Mouse (Mus musculus) hindbrain, embryonic 12.5 days (tissue): ENCODE data around the gene Reep1. TPM values are rescaled to one million over a fixed set of nuclear protein-coding genes. Genes with fewer than 3 reads are reported as not detected.

Experiments used
- ATAC-seq: fragments of 200-750 bp; cut with Nextera tagmentation; 2 replicates; pipeline ENCODE4 v1.8.0; 2017; ENCODE audit warnings: moderate TSS enrichment; ENCODE audit not compliant: low FRiP score
- H3K27ac ChIP-seq: fragments of 300-500 bp; sonication (generic); 2 replicates; pipeline ENCODE4 v1.5.1; 2016; ENCODE audit warnings: mild to moderate bottlenecking
- H3K27me3 ChIP-seq: fragments of 300-500 bp; sonication (generic); 2 replicates; pipeline ENCODE4 v1.6.1; 2016; ENCODE audit warnings: mild to moderate bottlenecking
- H3K36me3 ChIP-seq: fragments of 300-500 bp; sonication (generic); 2 replicates; pipeline ENCODE4 v1.6.1; 2016; ENCODE audit warnings: mild to moderate bottlenecking
- H3K4me1 ChIP-seq: fragments of 300-500 bp; sonication (generic); 2 replicates; pipeline ENCODE4 v1.6.1; 2016
- H3K4me2 ChIP-seq: fragments of 300-500 bp; sonication (generic); replicated peaks from 2 replicates; pipeline ENCODE4 v1.6.1; 2016; ENCODE audit warnings: mild to moderate bottlenecking
- H3K4me3 ChIP-seq: fragments of 300-500 bp; sonication (generic); 2 replicates; pipeline ENCODE4 v1.5.1; 2016; ENCODE audit warnings: mild to moderate bottlenecking
- H3K9ac ChIP-seq: fragments of 300-500 bp; sonication (generic); 2 replicates; pipeline ENCODE4 v1.6.1; 2016; ENCODE audit warnings: mild to moderate bottlenecking, moderate library complexity
- H3K9me3 ChIP-seq: fragments of 300-500 bp; sonication (generic); replicated peaks from 2 replicates; pipeline ENCODE4 v1.6.1; 2016; ENCODE audit warnings: mild to moderate bottlenecking
- WGBS: fragments of 180-500 bp; shearing (Covaris S2); methylation state at CpG from one replicate; pipeline ENCODE4 v1.1.7; 2016; 5-methylcytosine and 5-hydroxymethylcytosine counted together
- polyA plus RNA-seq: library from polyadenylated mRNA; unstranded; fragments of >200 nt; fragmentation: Nextera tagmentation; extraction: Ambion mirVana; gene quantifications from 2 replicates; pipeline ENCODE4 v1.2.1, GENCODE M21; 2016

The Reep1 gene
- polyA plus RNA-seq, 1 experiment from 2014 or later: 122 TPM

DNA sequence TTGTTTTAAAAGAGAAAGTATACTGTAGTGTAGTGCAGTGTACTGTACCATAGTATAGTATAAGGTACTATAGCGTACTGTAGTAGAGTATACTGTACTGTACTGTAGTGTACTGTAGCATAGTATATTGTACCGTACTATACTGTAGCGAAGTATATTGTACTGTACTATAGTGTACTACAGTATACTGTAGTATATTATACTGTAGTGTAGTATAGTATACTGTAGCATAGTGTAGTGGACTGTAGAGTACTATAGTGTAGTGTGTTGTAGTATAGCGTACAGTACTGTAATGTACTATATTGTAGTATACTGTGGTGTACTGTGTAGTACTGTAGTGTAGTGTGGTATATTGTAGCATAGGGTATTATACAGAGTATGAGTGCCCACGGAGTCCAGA, 9.1 kb downstream of the Reep1 start:
- Histone ChIP-seq H3K36me3 (no peaks in the 10 kb centered on the region), H3K4me2 (no peak overlapping the region), H3K9me3 (no peaks in the 10 kb centered on the region), H3K4me1 (peaks cover 6% of the 10 kb centered on the region; the same call in 1 of the 2 replicates), H3K4me3 (no peak overlapping the region), H3K27me3 (no peaks in the 10 kb centered on the region), H3K27ac (no peak overlapping the region), H3K9ac (no peak overlapping the region)
- WGBS: 94% methylated on average over 5 of the region's 5 CpGs
- ATAC-seq: no peak

DNA sequence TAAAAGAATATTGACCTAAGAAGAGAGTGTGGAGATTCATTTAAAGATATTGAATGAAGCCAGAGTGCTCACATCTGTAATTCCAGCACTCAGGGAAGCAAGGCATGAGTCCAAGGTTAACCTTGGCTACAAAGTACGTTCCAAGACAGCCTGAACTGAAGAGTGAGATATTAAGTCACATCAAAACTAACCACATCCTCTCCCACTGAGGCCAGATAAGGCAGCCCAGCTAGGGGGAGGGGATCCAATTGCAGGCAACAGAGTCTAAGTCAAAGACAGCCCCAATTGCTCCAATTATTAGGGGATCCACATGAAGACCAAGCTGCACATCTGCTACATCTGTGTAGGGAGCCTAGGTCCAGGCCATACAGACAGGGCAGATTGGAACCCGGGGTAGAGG, 11.0 kb downstream of the Reep1 start:
- Histone ChIP-seq H3K27ac (no peak overlapping the region), H3K4me2 (no peak overlapping the region), H3K4me3 (no peak overlapping the region), H3K27me3 (no peaks in the 10 kb centered on the region), H3K36me3 (no peaks in the 10 kb centered on the region), H3K9ac (no peak overlapping the region), H3K4me1 (peaks cover 19% of the 10 kb centered on the region), H3K9me3 (no peaks in the 10 kb centered on the region)
- no peak for ATAC-seq
- WGBS: 80% methylated on average over 2 of the region's 2 CpGs

DNA sequence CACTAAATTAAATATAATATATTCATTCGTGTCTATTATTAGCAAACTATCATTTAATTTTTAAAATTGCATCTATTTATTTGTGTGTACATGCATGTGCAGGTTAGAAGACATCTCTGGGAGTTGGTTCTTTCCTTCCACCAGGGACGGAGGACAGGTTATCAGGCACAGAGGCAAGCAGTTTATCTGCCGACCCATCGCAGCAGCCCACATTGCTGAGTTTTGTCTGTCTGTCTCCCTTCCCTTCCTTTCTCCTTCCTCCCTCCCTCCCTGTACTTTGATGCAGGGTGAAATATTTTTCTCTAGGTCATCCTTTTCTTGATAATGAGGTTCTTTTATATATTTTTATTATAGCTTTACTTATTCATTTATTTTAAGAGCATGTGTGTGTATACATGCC, 11.9 kb downstream of the Reep1 start:
- no peaks in the 10 kb centered on the region for H3K9me3 ChIP-seq
- H3K4me1 ChIP-seq: peaks cover 24% of the 10 kb centered on the region
- H3K9ac ChIP-seq: no peak overlapping the region
- H3K4me3 ChIP-seq: no peak overlapping the region
- no peaks in the 10 kb centered on the region for H3K27me3 ChIP-seq
- H3K27ac ChIP-seq: no peak overlapping the region
- 89% methylated on average over 4 of the region's 4 CpGs for WGBS
- no peak overlapping the region for H3K4me2 ChIP-seq
- no peak for ATAC-seq
- no peaks in the 10 kb centered on the region for H3K36me3 ChIP-seq

DNA sequence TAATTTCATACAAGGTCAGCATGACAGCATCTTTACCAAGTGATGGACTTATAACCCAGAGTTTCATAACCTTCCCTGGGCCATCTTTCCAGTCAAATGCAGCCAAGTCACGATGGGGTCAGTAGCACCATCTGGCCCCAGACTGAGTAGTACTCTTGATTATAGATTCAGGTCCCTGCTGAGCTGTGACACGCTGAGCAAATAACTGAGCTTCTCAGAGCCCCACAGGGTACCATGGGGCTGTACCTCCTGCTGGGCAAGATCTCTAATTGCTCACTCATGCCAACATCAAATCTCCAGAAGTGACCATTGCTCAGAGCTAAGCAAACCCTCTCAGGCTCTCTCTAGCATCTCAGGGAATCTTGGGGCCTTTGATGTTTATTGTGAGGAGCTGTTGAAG, 15.6 kb downstream of the Reep1 start:
- no peak overlapping the region for H3K4me2 ChIP-seq
- no peaks in the 10 kb centered on the region for H3K9me3 ChIP-seq
- H3K27me3 ChIP-seq: no peaks in the 10 kb centered on the region
- peaks cover 18% of the 10 kb centered on the region for H3K4me1 ChIP-seq
- no peak overlapping the region for H3K4me3 ChIP-seq
- H3K9ac ChIP-seq: no peak overlapping the region
- no peaks in the 10 kb centered on the region for H3K36me3 ChIP-seq
- no peak for ATAC-seq
- 9% methylated on average over 2 of the region's 2 CpGs for WGBS
- H3K27ac ChIP-seq: no peak overlapping the region

GRCm38 (mm10) chr6:71723555-71723954, 16.2 kb downstream of the Reep1 start:
- Histone ChIP-seq H3K4me1 (peaks cover 18% of the 10 kb centered on the region), H3K4me3 (no peak overlapping the region), H3K27me3 (no peaks in the 10 kb centered on the region), H3K36me3 (no peaks in the 10 kb centered on the region), H3K27ac (no peak overlapping the region), H3K4me2 (no peak overlapping the region), H3K9me3 (no peaks in the 10 kb centered on the region), H3K9ac (no peak overlapping the region)
- ATAC-seq: no peak
- WGBS: 44% methylated on average over 4 of the region's 4 CpGs

DNA sequence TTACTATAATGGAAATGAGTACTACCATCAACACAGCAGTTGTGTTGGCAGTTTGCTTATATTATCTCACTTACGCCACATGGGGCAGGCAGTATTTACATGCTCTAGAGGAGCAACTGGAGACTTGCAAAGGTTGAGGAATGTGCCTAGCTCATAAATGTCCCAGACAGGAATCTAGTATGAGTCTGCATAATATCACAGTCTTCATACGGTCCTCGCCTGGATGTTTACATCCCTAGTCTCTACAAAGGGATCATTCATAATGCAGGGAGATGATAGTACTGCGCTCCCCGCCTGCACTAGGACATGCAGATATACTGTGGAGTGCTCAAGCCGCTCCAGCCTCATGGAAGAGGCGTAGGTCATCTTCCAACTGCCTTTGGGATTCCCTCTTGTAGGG, 19.3 kb downstream of the Reep1 start:
- Histone ChIP-seq H3K4me1 (peaks cover 18% of the 10 kb centered on the region), H3K4me3 (no peak overlapping the region), H3K36me3 (no peaks in the 10 kb centered on the region), H3K9me3 (no peaks in the 10 kb centered on the region), H3K4me2 (no peak overlapping the region), H3K27ac (no peak overlapping the region), H3K9ac (no peak overlapping the region), H3K27me3 (no peaks in the 10 kb centered on the region)
- WGBS: 92% methylated on average over 7 of the region's 7 CpGs
- no peak for ATAC-seq

DNA sequence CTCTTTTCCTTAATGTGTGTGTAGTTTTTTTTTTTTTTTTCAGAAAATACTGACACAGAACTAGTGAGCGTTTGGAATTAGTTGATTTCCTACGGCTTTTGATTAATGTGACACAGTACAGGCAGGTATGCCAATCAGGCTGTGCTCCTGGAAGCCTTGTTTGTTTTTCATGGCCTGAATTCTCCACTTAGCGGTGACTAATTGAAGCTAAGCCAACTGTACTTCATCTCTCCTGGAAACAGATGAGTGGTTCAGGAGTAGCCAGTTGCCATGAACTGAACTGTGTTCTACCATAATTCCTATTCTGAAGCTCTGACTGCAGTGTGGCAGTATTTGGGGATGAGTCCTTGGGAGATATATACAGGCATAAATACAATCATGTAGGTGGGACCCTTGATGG, 20.9 kb downstream of the Reep1 start:
- Histone ChIP-seq H3K4me1 (peaks cover 5% of the 10 kb centered on the region), H3K27ac (no peak overlapping the region), H3K9me3 (no peaks in the 10 kb centered on the region), H3K9ac (no peak overlapping the region), H3K27me3 (no peaks in the 10 kb centered on the region), H3K4me2 (no peak overlapping the region), H3K4me3 (no peak overlapping the region), H3K36me3 (no peaks in the 10 kb centered on the region)
- WGBS: 84% methylated on average over 3 of the region's 3 CpGs
- ATAC-seq: no peak

DNA sequence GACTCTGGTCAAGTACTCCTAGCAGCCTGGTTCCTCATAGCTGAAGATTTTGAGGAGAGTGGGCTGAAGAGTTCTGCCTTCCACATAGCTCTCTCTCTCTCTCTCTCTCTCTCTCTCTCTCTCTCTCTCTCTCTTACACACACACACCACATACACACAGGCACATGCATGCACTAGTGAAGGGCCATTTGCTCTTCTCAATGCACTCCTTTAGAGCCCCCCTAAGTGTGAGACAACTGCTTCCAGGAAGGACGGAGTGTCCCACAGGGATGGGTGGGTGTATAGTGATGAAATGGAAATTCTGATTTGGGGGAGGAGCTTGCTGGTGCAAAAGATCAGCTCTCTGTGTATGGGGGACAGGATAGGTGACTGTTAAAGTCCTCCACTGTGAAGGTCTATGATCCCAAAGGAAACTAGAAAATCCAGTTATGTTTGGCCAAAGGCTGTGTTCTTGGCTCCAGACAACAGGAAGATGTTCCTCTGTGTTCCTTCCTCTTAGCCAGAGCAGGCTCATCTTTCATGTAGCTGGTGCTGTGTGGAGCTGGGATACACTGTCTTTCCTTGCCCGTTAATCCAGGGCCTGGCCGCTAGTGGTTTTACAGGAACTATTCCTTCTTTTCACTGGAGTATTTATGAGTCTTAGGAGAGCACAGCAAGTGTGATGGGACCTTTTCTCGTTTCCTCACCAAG, 27.7 kb downstream of the Reep1 start:
- Histone ChIP-seq H3K9ac (no peak overlapping the region), H3K9me3 (no peaks in the 10 kb centered on the region), H3K4me3 (no peak overlapping the region), H3K27me3 (no peaks in the 10 kb centered on the region), H3K4me1 (peaks cover 12% of the 10 kb centered on the region), H3K36me3 (no peaks in the 10 kb centered on the region), H3K27ac (no peak overlapping the region), H3K4me2 (no peak overlapping the region)
- ATAC-seq: no peak
- WGBS: 46% methylated on average over 4 of the region's 4 CpGs

DNA sequence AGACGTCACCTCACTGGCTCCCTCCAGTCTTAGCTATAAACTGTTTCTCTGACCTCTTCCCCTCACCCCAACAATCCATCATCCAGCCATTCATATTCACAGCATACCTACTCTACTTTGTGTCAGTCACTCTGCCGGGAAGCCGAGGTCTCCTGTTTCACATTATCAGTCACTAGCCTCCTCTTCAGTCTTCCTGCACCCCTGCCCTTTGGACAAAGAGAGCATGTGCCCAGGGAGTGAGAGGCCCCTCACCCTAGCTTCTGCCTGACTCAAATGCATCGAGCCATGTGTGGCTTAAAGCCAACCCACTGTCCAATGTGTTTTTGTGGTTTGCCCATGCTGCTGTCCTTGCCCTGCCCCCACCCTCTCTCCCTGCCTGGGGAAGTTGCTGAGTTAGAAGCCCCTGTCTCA, 28.2 kb downstream of the Reep1 start:
- WGBS: 11% methylated on average over 4 of the region's 4 CpGs
- H3K4me1 ChIP-seq: peaks cover 13% of the 10 kb centered on the region
- H3K27me3 ChIP-seq: no peaks in the 10 kb centered on the region
- no peak overlapping the region for H3K4me3 ChIP-seq
- H3K9ac ChIP-seq: no peak overlapping the region
- no peaks in the 10 kb centered on the region for H3K9me3 ChIP-seq
- no peak overlapping the region for H3K27ac ChIP-seq
- ATAC-seq: no peak
- H3K4me2 ChIP-seq: no peak overlapping the region
- no peaks in the 10 kb centered on the region for H3K36me3 ChIP-seq

- Histone ChIP-seq H3K4me2 (no peak overlapping the region), H3K4me1 (peaks cover 18% of the 10 kb centered on the region), H3K36me3 (no peaks in the 10 kb centered on the region), H3K9me3 (no peaks in the 10 kb centered on the region), H3K4me3 (no peak overlapping the region), H3K9ac (no peak overlapping the region), H3K27me3 (no peaks in the 10 kb centered on the region), H3K27ac (no peak overlapping the region)
- no peak for ATAC-seq
- 91% methylated on average over 5 of the region's 5 CpGs for WGBS
Measured at GRCm38 (mm10) chr6:71736101-71736500, 28.7 kb downstream of the Reep1 start.

DNA sequence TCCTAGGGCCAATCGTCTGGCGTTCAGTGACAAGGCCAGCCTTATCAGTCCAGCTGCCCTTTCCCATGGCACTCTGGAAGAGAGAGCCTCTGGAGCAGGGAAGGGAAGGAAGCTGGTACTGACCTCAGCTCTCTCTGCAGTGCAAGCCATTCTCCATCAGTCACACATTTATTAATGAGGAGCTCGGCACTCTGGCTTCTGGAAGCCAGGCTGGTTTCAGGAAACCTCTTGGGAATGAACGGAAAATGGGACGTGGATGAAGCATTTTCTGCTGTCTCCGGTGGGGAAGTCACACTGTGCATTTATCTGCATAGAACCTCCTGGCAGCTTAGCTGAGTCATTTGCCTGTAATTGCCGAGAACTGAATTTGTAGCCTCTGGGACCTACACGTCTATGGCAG, 29.8 kb downstream of the Reep1 start:
- Histone ChIP-seq H3K4me1 (peaks cover 19% of the 10 kb centered on the region), H3K27ac (no peak overlapping the region), H3K27me3 (no peaks in the 10 kb centered on the region), H3K4me3 (no peak overlapping the region), H3K9me3 (no peaks in the 10 kb centered on the region), H3K36me3 (no peaks in the 10 kb centered on the region), H3K9ac (no peak overlapping the region), H3K4me2 (no peak overlapping the region)
- WGBS: 67% methylated on average over 8 of the region's 8 CpGs
- ATAC-seq: no peak

DNA sequence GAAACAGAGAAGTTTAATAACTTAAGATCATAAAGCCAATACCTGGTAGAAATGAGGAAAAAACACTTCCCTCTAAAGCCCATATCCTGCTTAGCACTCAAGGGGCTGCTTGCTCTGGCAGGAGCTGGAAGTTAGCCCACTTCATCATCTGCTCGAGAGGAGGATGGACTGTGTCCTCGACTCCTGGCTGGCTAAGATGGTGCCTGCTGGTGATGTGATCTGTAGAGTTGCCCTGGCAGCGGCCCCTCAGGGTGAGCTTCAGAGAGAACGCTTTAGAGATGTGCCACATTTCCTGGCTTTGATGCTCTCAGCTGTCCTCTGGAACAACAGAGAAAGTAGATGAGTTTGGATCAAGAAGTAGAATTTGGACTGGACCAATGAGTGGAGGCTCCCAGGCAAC, 31.2 kb downstream of the Reep1 start:
- H3K4me2 ChIP-seq: no peak overlapping the region
- H3K27ac ChIP-seq: no peak overlapping the region
- no peaks in the 10 kb centered on the region for H3K9me3 ChIP-seq
- 87% methylated on average over 4 of the region's 4 CpGs for WGBS
- no peak overlapping the region for H3K4me3 ChIP-seq
- H3K27me3 ChIP-seq: no peaks in the 10 kb centered on the region
- no peak for ATAC-seq
- peaks cover 19% of the 10 kb centered on the region for H3K4me1 ChIP-seq
- no peak overlapping the region for H3K9ac ChIP-seq
- no peaks in the 10 kb centered on the region for H3K36me3 ChIP-seq

GRCm38 (mm10) chr6:71740921-71741320, 33.6 kb downstream of the Reep1 start:
- WGBS: 48% methylated on average over 13 of the region's 13 CpGs
- ATAC-seq: no peak
- no peaks in the 10 kb centered on the region for H3K27me3 ChIP-seq
- peak overlapping the region; percentile 42; the same call in 1 of the 2 replicates for H3K27ac ChIP-seq
- no peaks in the 10 kb centered on the region for H3K9me3 ChIP-seq
- peaks cover 8% of the 10 kb centered on the region for H3K4me1 ChIP-seq
- no peak overlapping the region for H3K4me2 ChIP-seq
- H3K36me3 ChIP-seq: no peaks in the 10 kb centered on the region
- no peak overlapping the region for H3K9ac ChIP-seq
- no peak overlapping the region for H3K4me3 ChIP-seq
